Mouse (Mus musculus) ES-E14 (cell line): ENCODE data around the gene Fndc4.

ENCODE experiments used
- CHD2 ChIP-seq: IDR thresholded peaks from 2 replicates; pipeline ENCODE4 v1.6.1; 2014; ENCODE audit warnings: mild to moderate bottlenecking, low read depth, low read length, inconsistent platforms
- HCFC1 ChIP-seq: IDR thresholded peaks from 2 replicates; pipeline ENCODE4 v1.6.1; 2012; ENCODE audit warnings: low read length, inconsistent platforms, borderline replicate concordance; ENCODE audit not compliant: insufficient read depth
- MAFK ChIP-seq: IDR thresholded peaks from 2 replicates; pipeline ENCODE4 v1.6.1; 2014; ENCODE audit warnings: mild to moderate bottlenecking, low read depth, low read length, inconsistent platforms; ENCODE audit not compliant: insufficient read depth

DNA sequence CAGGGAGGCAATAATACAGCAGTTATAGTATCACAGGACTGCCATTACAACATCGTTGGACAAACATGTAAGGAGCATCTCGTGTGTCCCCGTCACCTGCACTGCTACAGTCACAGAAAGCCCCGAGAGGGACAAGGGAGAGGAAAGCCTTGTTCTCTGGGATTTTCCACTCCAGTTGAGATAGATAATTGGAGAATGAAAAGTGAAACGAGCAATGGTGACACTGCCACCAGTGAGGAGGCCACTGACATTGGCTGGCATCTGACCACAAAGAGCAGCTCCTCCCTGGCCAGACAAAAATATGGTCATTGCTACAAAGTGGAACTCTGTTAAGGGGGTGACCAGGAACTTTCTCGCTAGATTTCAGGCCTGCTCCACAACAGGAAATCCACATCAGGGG is 28.2 kb downstream of the Fndc4 start:
- TF ChIP-seq HCFC1 (no peak), CHD2 (no peak), MAFK (no peak)
